Mouse (Mus musculus) lung, postnatal 0 days (tissue): ENCODE measurements around the gene Sez6. TPM values are rescaled to one million over a fixed set of nuclear protein-coding genes. Genes with fewer than 3 reads are reported as not detected.
A peak's percentile ranks its signal among the peaks of the same experiment; 100 is the strongest.

Experiments
- ATAC-seq: fragments of 200-750 bp; cut with Nextera tagmentation; 2 replicates; pipeline ENCODE4 v1.8.0; 2017; ENCODE audit warnings: moderate library complexity
- DNase-seq: peaks from one replicate; pipeline ENCODE4 v3.0.0-alpha.2; 2016; ENCODE audit warnings: low spot score
- H3K27ac ChIP-seq: fragments of 300-500 bp; sonication (generic); 2 replicates; pipeline ENCODE4 v1.5.1; 2014; ENCODE audit warnings: antibody characterized with exemption, mild to moderate bottlenecking, low read length, mixed read lengths
- H3K27me3 ChIP-seq: fragments of 300-500 bp; sonication (generic); replicated peaks from 2 replicates; pipeline ENCODE4 v1.6.1; 2014; ENCODE audit warnings: low read length, mixed read lengths; ENCODE audit not compliant: insufficient read depth
- H3K36me3 ChIP-seq: fragments of 300-500 bp; sonication (generic); 2 replicates; pipeline ENCODE4 v1.6.1; 2014; ENCODE audit warnings: low read length, mixed read lengths; ENCODE audit not compliant: insufficient read depth
- H3K4me1 ChIP-seq: fragments of 300-500 bp; sonication (generic); 2 replicates; pipeline ENCODE4 v1.6.1; 2014; ENCODE audit warnings: antibody characterized with exemption, low read depth, low read length, mixed read lengths; ENCODE audit not compliant: insufficient read depth
- H3K4me2 ChIP-seq: fragments of 300-500 bp; sonication (generic); replicated peaks from 2 replicates; pipeline ENCODE4 v1.6.1; 2014; ENCODE audit warnings: low read depth, mild to moderate bottlenecking, low read length, moderate library complexity, mixed read lengths
- H3K4me3 ChIP-seq: fragments of 300-500 bp; sonication (generic); 2 replicates; pipeline ENCODE4 v1.5.1; 2014; ENCODE audit warnings: low read depth, low read length
- H3K9ac ChIP-seq: fragments of 300-500 bp; sonication (generic); replicated peaks from 2 replicates; pipeline ENCODE4 v1.6.1; 2014; ENCODE audit warnings: low read depth, mild to moderate bottlenecking
- H3K9me3 ChIP-seq: fragments of 300-500 bp; sonication (generic); 2 replicates; pipeline ENCODE4 v1.6.1; 2016; ENCODE audit warnings: low read length, mixed read lengths
- CTCF ChIP-seq: IDR thresholded peaks from 2 replicates; pipeline ENCODE4 v1.5.1; 2016; ENCODE audit warnings: antibody characterized with exemption, mild to moderate bottlenecking
- EP300 ChIP-seq: IDR thresholded peaks from 2 replicates; pipeline ENCODE4 v1.6.1; 2016; ENCODE audit warnings: antibody characterized with exemption, mild to moderate bottlenecking, control low read depth
- WGBS: fragments of 180-500 bp; shearing (Covaris S2); extraction: QIAGEN DNeasy Blood & Tissue Kit; methylation state at CpG from one replicate; pipeline ENCODE4 v1.1.7; 2014; 5-methylcytosine and 5-hydroxymethylcytosine counted together
- polyA plus RNA-seq: library from polyadenylated mRNA; unstranded; fragments of >200 nt; fragmentation: Nextera tagmentation; extraction: Ambion mirVana; gene quantifications from 2 replicates; pipeline ENCODE4 v1.2.1, GENCODE M21; 2015

Gene Sez6
- 0.04 and 0.06 TPM in 2 replicates for polyA plus RNA-seq

GRCm38 (mm10) chr11:77930751-77931540 lies at the start of gene Sez6:
Gene Sez6, plus strand, starts transcription at chr11:77930800.
- Histone ChIP-seq H3K36me3 (no peaks in the 10 kb centered on the region), H3K4me1 (0 out of 2 replicates have a peak, but pooled peaks cover 5% of the 10 kb centered on the region), H3K27me3 (peaks cover 43% of the 10 kb centered on the region), H3K4me3 (peak within 1 kb of the TSS; percentile 38), H3K27ac (no peak within 1 kb of the TSS), H3K4me2 (peak within 1 kb of the TSS; percentile 75), H3K9me3 (no peaks in the 10 kb centered on the region), H3K9ac (no peak within 1 kb of the TSS)
- WGBS: 1% methylated on average over 50 of the region's 94 CpGs
- TF ChIP-seq CTCF (peak; percentile 32), EP300 (no peak)
- peak; percentile 86 for DNase-seq
- peak; percentile 93 for ATAC-seq

GRCm38 (mm10) chr11:77884524-77885245 lies 45.9 kb upstream of the Sez6 start:
- no peak for DNase-seq
- no peak overlapping the region for H3K4me2 ChIP-seq
- no peak overlapping the region for H3K27ac ChIP-seq
- H3K4me1 ChIP-seq: no peaks in the 10 kb centered on the region
- no peaks in the 10 kb centered on the region for H3K9me3 ChIP-seq
- TF ChIP-seq EP300 (no peak), CTCF (no peak)
- H3K27me3 ChIP-seq: no peaks in the 10 kb centered on the region
- H3K9ac ChIP-seq: no peak overlapping the region
- 48% methylated on average over 10 of the region's 10 CpGs for WGBS
- H3K4me3 ChIP-seq: no peak overlapping the region
- H3K36me3 ChIP-seq: no peaks in the 10 kb centered on the region
- ATAC-seq: no peak

GRCm38 (mm10) chr11:77885246-77885575 lies 45.4 kb upstream of the Sez6 start:
- H3K4me2 ChIP-seq: no peak overlapping the region

GRCm38 (mm10) chr11:77887373-77887960 lies 43.1 kb upstream of the Sez6 start:
- no peak overlapping the region for H3K4me2 ChIP-seq
- H3K4me3 ChIP-seq: no peak overlapping the region
- H3K27me3 ChIP-seq: no peaks in the 10 kb centered on the region
- 44% methylated on average over 17 of the region's 17 CpGs for WGBS
- no peaks in the 10 kb centered on the region for H3K4me1 ChIP-seq
- TF ChIP-seq CTCF (no peak), EP300 (no peak)
- no peaks in the 10 kb centered on the region for H3K36me3 ChIP-seq
- no peak overlapping the region for H3K9ac ChIP-seq
- no peak for DNase-seq
- no peaks in the 10 kb centered on the region for H3K9me3 ChIP-seq
- no peak for ATAC-seq
- H3K27ac ChIP-seq: no peak overlapping the region

More at GRCm38 (mm10) chr11:77885246-77885575, 45.4 kb upstream of the Sez6 start:
- ATAC-seq (no peak), DNase-seq (no peak)
- Histone ChIP-seq H3K36me3 (no peaks in the 10 kb centered on the region), H3K4me3 (no peak overlapping the region), H3K27me3 (no peaks in the 10 kb centered on the region), H3K9ac (no peak overlapping the region), H3K27ac (no peak overlapping the region), H3K9me3 (no peaks in the 10 kb centered on the region), H3K4me1 (no peaks in the 10 kb centered on the region)
- no peak for TF ChIP-seq EP300
- 59% methylated on average over 8 of the region's 8 CpGs for WGBS

- no peak for ATAC-seq
- no peak for TF ChIP-seq CTCF
- no peak for TF ChIP-seq EP300
- no peaks in the 10 kb centered on the region for H3K27me3 ChIP-seq
- H3K4me3 ChIP-seq: no peak overlapping the region
- H3K27ac ChIP-seq: no peak overlapping the region
- no peak overlapping the region for H3K9ac ChIP-seq
- H3K4me1 ChIP-seq: peaks cover 4% of the 10 kb centered on the region; the same call in 1 of the 2 replicates
- H3K4me2 ChIP-seq: no peak overlapping the region
- H3K9me3 ChIP-seq: no peaks in the 10 kb centered on the region
- H3K36me3 ChIP-seq: no peaks in the 10 kb centered on the region
- 82% methylated on average over 5 of the region's 5 CpGs for WGBS
- no peak for DNase-seq
Observed at GRCm38 (mm10) chr11:77888846-77889245, 41.8 kb upstream of the Sez6 start.

- Histone ChIP-seq H3K4me3 (no peak overlapping the region), H3K9ac (no peak overlapping the region), H3K27ac (no peak overlapping the region), H3K4me1 (peaks cover 4% of the 10 kb centered on the region; the same call in 1 of the 2 replicates), H3K4me2 (no peak overlapping the region), H3K9me3 (no peaks in the 10 kb centered on the region), H3K36me3 (no peaks in the 10 kb centered on the region), H3K27me3 (no peaks in the 10 kb centered on the region)
- DNase-seq: no peak
- TF ChIP-seq CTCF: no peak
- no peak for TF ChIP-seq EP300
- ATAC-seq: no peak
- WGBS: 13% methylated on average over 1 of the region's 2 CpGs
Observed at GRCm38 (mm10) chr11:77889484-77889883, 41.1 kb upstream of the Sez6 start.
